Mouse (Mus musculus) olfactory bulb, adult 2 months (tissue): ENCODE results near the gene Iyd.
"Not testable (repeated sequence)": the region's sequence is repeated elsewhere in the genome, so short reads cannot be mapped to it uniquely, and the experiment has no call there.

Source experiments
- CTCF ChIP-seq: fragments of 200-500 bp; IDR thresholded peaks from 2 replicates; pipeline ENCODE4 v1.5.1; 2012; ENCODE audit warnings: low read depth, mild to moderate bottlenecking, low read length, moderate library complexity; ENCODE audit not compliant: insufficient read depth
- POLR2A ChIP-seq: fragments of 200-500 bp; IDR thresholded peaks from 2 replicates; pipeline ENCODE4 v1.6.1; 2012; ENCODE audit warnings: mild to moderate bottlenecking, low read depth, low read length, moderate library complexity; ENCODE audit not compliant: insufficient read depth

DNA sequence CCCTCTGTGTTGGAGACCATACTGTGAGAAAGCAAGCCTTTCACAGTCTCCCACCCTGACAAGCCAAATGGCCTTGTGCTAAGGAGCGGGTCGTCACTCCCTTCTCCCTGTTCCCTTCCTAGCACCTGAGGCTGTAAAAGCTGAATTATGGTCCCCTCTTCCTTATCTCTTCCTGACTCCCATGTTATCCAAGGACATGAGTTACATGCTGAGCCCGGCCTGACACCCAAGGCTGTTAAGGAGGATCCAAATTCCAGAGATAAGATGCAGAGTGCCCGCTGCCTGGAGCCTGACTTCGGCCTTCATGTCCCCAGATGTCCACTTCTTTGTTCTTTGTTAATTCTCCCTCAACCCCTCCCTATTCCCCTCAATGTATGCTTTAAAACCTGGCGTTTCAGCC, 39.2 kb upstream of the Iyd start:
- TF ChIP-seq POLR2A, CTCF: not testable (repeated sequence)
